Mouse (Mus musculus): ENCODE data around the gene Zfp51. TPM values are rescaled to one million over a fixed set of nuclear protein-coding genes. Genes with fewer than 3 reads are reported as not detected.
A peak's percentile ranks its signal among the peaks of the same experiment; 100 is the strongest.
"Not testable (repeated sequence)": the region's sequence is repeated elsewhere in the genome, so short reads cannot be mapped to it uniquely, and the experiment has no call there.

Zfp51 gene
- 1 to 10 TPM; 9.5 to 9.7 TPM for total RNA-seq (2021)
- long read RNA-seq, experiment 1, transcript Zfp51-201 (5 exons, 2,574 nt) = major isoform, 8 of 11 reads
- long read RNA-seq, experiment 1, partial matches to known transcripts = 0 of 11 reads
- long read RNA-seq, experiment 1, other reads (novel, unspliced or antisense) = 3 of 11 reads
- long read RNA-seq, experiment 2, transcript Zfp51-201 (5 exons, 2,574 nt) = major isoform, 12 of 22 reads
- long read RNA-seq, experiment 2, partial matches to known transcripts = 1 of 22 reads
- long read RNA-seq, experiment 2, other reads (novel, unspliced or antisense) = 9 of 22 reads

- peak within 1 kb of the TSS; percentile 90 for H3K4me3 ChIP-seq
- peak within 1 kb of the TSS; percentile 95 for H3K27ac ChIP-seq
- TF ChIP-seq CTCF (IDR thresholded peaks at IDR 0.05) = no peak
- intact Hi-C loops (cut with DNase I) = loop anchor here (5.0 to 10.0 kb wide), 2 partner anchors 67 to 505 kb away; partner anchors contain the start of gene Ppp2r1a
- DNase-seq = peak; percentile 96
Measured at GRCm38 (mm10) chr17:21450138-21450704, at the start of gene Zfp51. Gene Zfp51 (plus strand): TSS chr17:21450374.

- H3K27ac ChIP-seq = peak within 1 kb of the TSS; percentile 80
Measured at GRCm38 (mm10) chr17:21422664-21423599, 27.2 kb upstream of the Zfp51 start, which contains the start of gene Zfp54. Gene Zfp54 (plus strand): TSS chr17:21423227.

GRCm38 (mm10) chr17:21438806-21439400, 11.3 kb upstream of the Zfp51 start:
- DNase-seq; intact Hi-C loops (cut with DNase I); H3K27ac ChIP-seq; H3K4me3 ChIP-seq: not testable (repeated sequence)

More at GRCm38 (mm10) chr17:21422664-21423599, 27.2 kb upstream of the Zfp51 start, which contains the start of gene Zfp54:
- peak within 1 kb of the TSS; percentile 69 for H3K4me3 ChIP-seq
- peak; percentile 92 for TF ChIP-seq CTCF (IDR thresholded peaks at IDR 0.05)
- peak; percentile 80 for DNase-seq
- intact Hi-C loops (cut with DNase I) = loop anchor here (1.0 to 2.0 kb wide), 2 partner anchors 94 to 151 kb away; no protein-coding TSS in a partner anchor

GRCm38 (mm10) chr17:21449669-21450068, 505 bp upstream of the Zfp51 start:
- Histone ChIP-seq H3K27ac (peak overlapping the region; percentile 95), H3K4me3 (peak overlapping the region; percentile 90)
- peak; percentile 85 for TF ChIP-seq CTCF (IDR thresholded peaks at IDR 0.05)
- peak; percentile 68 for DNase-seq
- intact Hi-C loops (cut with DNase I) = loop anchor here (5.0 to 10.0 kb wide), 2 partner anchors 68 to 505 kb away; partner anchors contain the start of gene Ppp2r1a

GRCm38 (mm10) chr17:21463550-21463949, 13.4 kb downstream of the Zfp51 start:
- intact Hi-C loops (cut with DNase I) = no loop called here
- H3K4me3 ChIP-seq = no peak overlapping the region
- TF ChIP-seq CTCF (IDR thresholded peaks at IDR 0.05) = no peak

GRCm38 (mm10) chr17:21472032-21472652, 22.0 kb downstream of the Zfp51 start:
- Histone ChIP-seq H3K4me3 (no peak overlapping the region), H3K27ac (no peak overlapping the region)
- TF ChIP-seq CTCF (IDR thresholded peaks at IDR 0.05) = no peak
- no peak for DNase-seq
- intact Hi-C loops (cut with DNase I) = no loop called here

More at GRCm38 (mm10) chr17:21463550-21463949, 13.4 kb downstream of the Zfp51 start:
- DNase-seq = no peak
- H3K27ac ChIP-seq = no peak overlapping the region

- no peak overlapping the region for H3K4me3 ChIP-seq
- DNase-seq = no peak
- TF ChIP-seq CTCF (IDR thresholded peaks at IDR 0.05) = no peak
- intact Hi-C loops (cut with DNase I) = no loop called here
- H3K27ac ChIP-seq = peak overlapping the region; percentile 72; the same call in 1 of the 2 replicates
Measured at GRCm38 (mm10) chr17:21472653-21473307, 22.6 kb downstream of the Zfp51 start.

GRCm38 (mm10) chr17:21473362-21474190, 23.4 kb downstream of the Zfp51 start:
- TF ChIP-seq CTCF (IDR thresholded peaks at IDR 0.05) = peak; percentile 6; the same call in 1 of the 2 replicates
- Histone ChIP-seq H3K27ac (peak overlapping the region; percentile 72), H3K4me3 (peak overlapping the region; percentile 15; the same call in 1 of the 2 replicates)
- no peak for DNase-seq
- intact Hi-C loops (cut with DNase I) = no loop called here

- H3K4me3 ChIP-seq = peak overlapping the region; percentile 60
- H3K27ac ChIP-seq = peak overlapping the region; percentile 73
- intact Hi-C loops (cut with DNase I); DNase-seq: not testable (repeated sequence)
Measured at GRCm38 (mm10) chr17:21474729-21475128, 24.6 kb downstream of the Zfp51 start.

GRCm38 (mm10) chr17:21475290-21475689, 25.1 kb downstream of the Zfp51 start:
- DNase-seq; intact Hi-C loops (cut with DNase I): not testable (repeated sequence)
- H3K4me3 ChIP-seq = peak overlapping the region; percentile 60
- H3K27ac ChIP-seq = peak overlapping the region; percentile 73

GRCm38 (mm10) chr17:21476351-21476750, 26.2 kb downstream of the Zfp51 start:
- H3K27ac ChIP-seq; intact Hi-C loops (cut with DNase I); DNase-seq; H3K4me3 ChIP-seq: not testable (repeated sequence)

- intact Hi-C loops (cut with DNase I) = not testable (repeated sequence)
Measured at GRCm38 (mm10) chr17:21478103-21478777, 28.1 kb downstream of the Zfp51 start.

More at GRCm38 (mm10) chr17:21478103-21478777, 28.1 kb downstream of the Zfp51 start:
- peak overlapping the region; percentile 41 for H3K27ac ChIP-seq
- H3K4me3 ChIP-seq, DNase-seq: not testable (repeated sequence)

Data from gastrocnemius, adult 2 months (tissue).